Mouse (Mus musculus) heart, embryonic 13.5 days (tissue): ENCODE measurements around the gene Mef2d. TPM values are rescaled to one million over a fixed set of nuclear protein-coding genes. Genes with fewer than 3 reads are reported as not detected.
A peak's percentile ranks its signal among the peaks of the same experiment; 100 is the strongest.

Source experiments
- ATAC-seq: fragments of 200-750 bp; cut with Nextera tagmentation; 2 replicates; pipeline ENCODE4 v1.8.0; 2017; ENCODE audit warnings: moderate TSS enrichment; ENCODE audit not compliant: insufficient number of reproducible peaks, low FRiP score, low TSS enrichment; ENCODE audit errors: extremely low read depth
- H3K27ac ChIP-seq: fragments of 300-500 bp; sonication (generic); replicated peaks from 2 replicates; pipeline ENCODE4 v1.5.1; 2015; ENCODE audit warnings: moderate library complexity, mild to moderate bottlenecking, inconsistent platforms
- H3K27me3 ChIP-seq: fragments of 300-500 bp; sonication (generic); replicated peaks from 2 replicates; pipeline ENCODE4 v1.6.1; 2015; ENCODE audit warnings: mild to moderate bottlenecking, inconsistent platforms
- H3K36me3 ChIP-seq: fragments of 300-500 bp; sonication (generic); 2 replicates; pipeline ENCODE4 v1.6.1; 2015; ENCODE audit warnings: mild to moderate bottlenecking, inconsistent platforms
- H3K4me1 ChIP-seq: fragments of 300-500 bp; sonication (generic); 2 replicates; pipeline ENCODE4 v1.6.1; 2015; ENCODE audit warnings: inconsistent platforms
- H3K4me2 ChIP-seq: fragments of 300-500 bp; sonication (generic); 2 replicates; pipeline ENCODE4 v1.6.1; 2015; ENCODE audit warnings: inconsistent platforms, mild to moderate bottlenecking, moderate library complexity
- H3K4me3 ChIP-seq: fragments of 300-500 bp; sonication (generic); 2 replicates; pipeline ENCODE4 v1.5.1; 2015; ENCODE audit warnings: moderate library complexity, mild to moderate bottlenecking, inconsistent platforms
- H3K9ac ChIP-seq: fragments of 300-500 bp; sonication (generic); 2 replicates; pipeline ENCODE4 v1.6.1; 2015; ENCODE audit warnings: inconsistent platforms, mild to moderate bottlenecking, moderate library complexity
- H3K9me3 ChIP-seq: fragments of 300-500 bp; sonication (generic); 2 replicates; pipeline ENCODE4 v1.6.1; 2016; ENCODE audit warnings: inconsistent platforms
- WGBS: fragments of 180-500 bp; shearing (Covaris S2); methylation state at CpG from one replicate; pipeline ENCODE4 v1.1.7; 2015; ENCODE audit warnings: mixed read lengths; 5-methylcytosine and 5-hydroxymethylcytosine counted together
- polyA plus RNA-seq: library from polyadenylated mRNA; unstranded; fragments of >200 nt; fragmentation: Nextera tagmentation; extraction: Ambion mirVana; gene quantifications from 2 replicates; pipeline ENCODE4 v1.2.1, GENCODE M21; 2015

Mef2d gene
- polyA plus RNA-seq, 1 experiment from 2014 or later: 37.1 TPM

DNA sequence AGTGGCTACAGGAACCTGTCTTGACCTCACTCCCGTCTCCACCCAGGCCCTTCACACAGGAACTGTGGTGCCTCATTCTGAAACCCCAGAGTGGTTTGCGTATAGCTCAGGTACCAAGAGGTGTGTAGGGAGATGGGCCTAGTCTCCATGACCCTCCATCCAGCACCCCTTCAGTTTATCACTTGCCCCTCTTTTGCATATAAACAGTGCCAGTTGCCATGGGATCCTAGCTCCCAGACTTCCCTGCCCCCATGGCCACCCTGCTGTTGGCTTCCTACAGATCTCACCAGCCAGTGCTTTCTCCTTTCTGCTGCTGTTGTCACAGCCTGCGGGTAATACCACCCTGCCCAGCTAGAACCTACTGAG, 8.8 kb downstream of the Mef2d start:
- Histone ChIP-seq H3K36me3 (peaks cover 12% of the 10 kb centered on the region), H3K4me3 (peak overlapping the region; percentile 48), H3K27ac (peak overlapping the region; percentile 100), H3K9me3 (no peaks in the 10 kb centered on the region), H3K27me3 (no peaks in the 10 kb centered on the region), H3K9ac (peak overlapping the region; percentile 98), H3K4me2 (peak overlapping the region; percentile 95), H3K4me1 (peaks cover 92% of the 10 kb centered on the region)
- no peak for ATAC-seq
- 49% methylated on average over 3 of the region's 3 CpGs for WGBS

GRCm38 (mm10) chr3:88152056-88152455, 9.9 kb downstream of the Mef2d start:
- Histone ChIP-seq H3K4me3 (no peak overlapping the region), H3K9me3 (no peaks in the 10 kb centered on the region), H3K9ac (no peak overlapping the region), H3K36me3 (peaks cover 23% of the 10 kb centered on the region), H3K4me2 (no peak overlapping the region), H3K27ac (peak overlapping the region; percentile 100; the same call in 1 of the 2 replicates), H3K27me3 (no peaks in the 10 kb centered on the region), H3K4me1 (peaks cover 92% of the 10 kb centered on the region)
- ATAC-seq: no peak
- WGBS: 71% methylated on average over 3 of the region's 3 CpGs

DNA sequence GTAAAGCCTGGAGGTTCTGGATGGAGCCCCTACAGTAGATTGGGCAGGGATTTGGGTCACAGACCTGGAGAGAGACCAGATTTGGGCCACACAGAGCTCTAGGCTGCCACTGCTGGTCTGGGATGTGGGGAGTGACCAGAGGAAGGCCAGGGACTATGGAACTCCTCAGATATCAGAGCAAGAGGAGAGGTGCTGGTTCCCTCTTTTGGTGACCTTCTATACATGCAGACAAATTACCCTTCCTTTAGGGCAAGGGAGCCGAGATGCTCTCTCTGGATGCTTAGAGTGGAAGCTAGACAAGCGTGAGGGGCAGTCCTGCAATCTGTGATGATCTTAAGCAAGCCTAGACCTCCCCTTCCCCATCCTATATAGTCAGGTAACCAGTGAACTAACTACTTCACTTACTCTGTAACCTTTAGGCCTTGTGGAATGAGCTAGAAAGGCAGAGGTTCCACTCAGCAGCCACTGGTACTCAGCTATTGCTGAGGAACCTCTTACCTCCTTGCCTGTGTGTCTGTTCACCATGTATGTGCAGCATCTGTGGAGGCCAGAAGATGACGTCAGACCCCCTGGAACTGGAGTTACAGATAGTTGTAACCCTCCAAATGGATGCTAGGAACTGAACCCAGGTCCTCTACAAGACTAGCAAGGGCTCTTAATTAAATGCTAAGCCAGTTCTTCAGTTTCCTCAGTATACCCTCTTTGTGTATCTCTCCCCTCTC, 11.3 kb downstream of the Mef2d start:
- 71% methylated on average over 3 of the region's 3 CpGs for WGBS
- H3K27ac ChIP-seq: peak overlapping the region; percentile 21; the same call in 1 of the 2 replicates

DNA sequence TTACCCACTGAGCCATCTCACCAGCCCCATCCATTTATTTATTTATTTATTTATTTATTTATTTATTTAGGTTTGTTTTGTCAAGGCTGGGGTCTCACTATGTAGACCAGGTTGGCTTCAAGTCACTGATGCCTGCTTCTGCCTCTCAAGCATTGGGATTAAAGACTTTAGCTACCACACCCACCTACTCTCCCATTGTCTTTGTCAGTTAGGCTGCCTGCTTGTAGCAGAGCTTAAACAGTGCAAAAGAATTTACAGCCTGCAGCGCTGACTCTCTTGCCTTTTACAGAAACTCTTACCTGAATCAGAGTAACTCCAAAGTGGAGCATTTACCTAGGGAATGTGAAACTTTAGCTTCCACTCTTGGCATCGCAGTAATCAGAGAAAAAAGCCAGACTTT, 12.1 kb downstream of the Mef2d start:
- no peak for ATAC-seq
- H3K27ac ChIP-seq: no peak overlapping the region
- H3K9ac ChIP-seq: no peak overlapping the region
- H3K27me3 ChIP-seq: no peaks in the 10 kb centered on the region
- H3K9me3 ChIP-seq: no peaks in the 10 kb centered on the region
- no peak overlapping the region for H3K4me3 ChIP-seq
- 67% methylated on average over 2 of the region's 2 CpGs for WGBS
- peaks cover 81% of the 10 kb centered on the region for H3K4me1 ChIP-seq
- peaks cover 45% of the 10 kb centered on the region for H3K36me3 ChIP-seq
- no peak overlapping the region for H3K4me2 ChIP-seq

More for the DNA sequence above, 11.3 kb downstream of the Mef2d start:
- H3K4me2 ChIP-seq: no peak overlapping the region
- no peaks in the 10 kb centered on the region for H3K9me3 ChIP-seq
- no peak overlapping the region for H3K4me3 ChIP-seq
- H3K4me1 ChIP-seq: peaks cover 89% of the 10 kb centered on the region
- H3K27me3 ChIP-seq: no peaks in the 10 kb centered on the region
- no peak overlapping the region for H3K9ac ChIP-seq
- H3K36me3 ChIP-seq: peaks cover 37% of the 10 kb centered on the region
- no peak for ATAC-seq

DNA sequence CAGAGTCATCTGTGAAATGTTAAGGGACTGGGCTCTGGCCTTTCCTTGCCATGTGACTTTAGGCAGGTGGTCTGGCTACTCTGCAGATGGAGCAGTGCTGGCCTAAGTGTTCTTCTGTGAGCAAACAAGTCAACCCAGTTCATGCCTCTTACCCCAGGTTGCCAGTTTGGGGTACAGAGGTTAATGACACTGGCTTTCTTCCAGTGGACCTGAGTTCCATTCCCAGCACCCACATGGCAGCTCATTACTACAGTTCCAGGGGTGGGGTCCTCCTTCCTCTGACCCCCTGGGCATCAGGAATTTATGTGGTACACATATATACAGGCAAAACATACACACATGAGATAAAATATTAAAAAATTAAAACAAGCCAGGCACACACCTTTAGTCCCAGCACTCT, 14.6 kb downstream of the Mef2d start:
- Histone ChIP-seq H3K4me2 (no peak overlapping the region), H3K36me3 (peaks cover 70% of the 10 kb centered on the region), H3K4me1 (peaks cover 56% of the 10 kb centered on the region), H3K27ac (no peak overlapping the region; the same call in 1 of the 2 replicates), H3K9ac (peak overlapping the region; percentile 45; the same call in 1 of the 2 replicates), H3K9me3 (no peaks in the 10 kb centered on the region), H3K4me3 (no peak overlapping the region), H3K27me3 (no peaks in the 10 kb centered on the region)
- ATAC-seq: no peak

- no peak overlapping the region for H3K4me3 ChIP-seq
- H3K27me3 ChIP-seq: no peaks in the 10 kb centered on the region
- no peaks in the 10 kb centered on the region for H3K9me3 ChIP-seq
- H3K9ac ChIP-seq: peak overlapping the region; percentile 45; the same call in 1 of the 2 replicates
- peak; percentile 30; the same call in 1 of the 2 replicates for ATAC-seq
- H3K4me1 ChIP-seq: peaks cover 44% of the 10 kb centered on the region
- peaks cover 82% of the 10 kb centered on the region for H3K36me3 ChIP-seq
- WGBS: 23% methylated on average over 23 of the region's 23 CpGs
- 0 out of 2 replicates have a peak overlapping the region, but pooled peaks have one; percentile 2 for H3K4me2 ChIP-seq
- H3K27ac ChIP-seq: 0 out of 2 replicates have a peak overlapping the region, but pooled peaks have one; percentile 1
Observed at GRCm38 (mm10) chr3:88157771-88158597, 15.8 kb downstream of the Mef2d start.

GRCm38 (mm10) chr3:88158991-88159390, 16.8 kb downstream of the Mef2d start:
- H3K4me2 ChIP-seq: no peak overlapping the region
- peaks cover 37% of the 10 kb centered on the region for H3K4me1 ChIP-seq
- no peaks in the 10 kb centered on the region for H3K27me3 ChIP-seq
- 82% methylated on average over 6 of the region's 6 CpGs for WGBS
- peak overlapping the region; percentile 56; the same call in 1 of the 2 replicates for H3K9ac ChIP-seq
- H3K36me3 ChIP-seq: peaks cover 91% of the 10 kb centered on the region
- H3K27ac ChIP-seq: no peak overlapping the region
- no peaks in the 10 kb centered on the region for H3K9me3 ChIP-seq
- H3K4me3 ChIP-seq: no peak overlapping the region
- ATAC-seq: no peak

DNA sequence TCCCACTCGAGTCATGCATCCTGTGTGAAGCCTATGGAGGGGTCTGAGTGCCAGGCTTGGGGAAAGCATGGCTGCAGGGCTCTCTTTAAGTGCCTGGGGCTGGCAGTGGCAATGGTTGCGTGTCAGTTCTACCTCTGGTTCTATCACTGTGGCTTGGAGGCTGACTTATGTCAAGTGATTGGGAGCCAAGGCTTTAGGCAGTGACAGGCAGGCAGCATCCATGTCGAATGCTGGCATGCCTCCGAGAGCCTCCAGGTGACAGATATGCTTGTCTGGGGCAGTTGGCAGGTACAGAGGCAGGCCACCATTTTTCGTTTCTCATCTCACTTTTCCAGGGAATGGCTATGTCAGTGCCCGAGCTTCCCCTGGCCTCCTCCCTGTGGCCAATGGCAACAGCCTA, 18.7 kb downstream of the Mef2d start:
- ATAC-seq: no peak
- Histone ChIP-seq H3K4me1 (peaks cover 31% of the 10 kb centered on the region), H3K9ac (no peak overlapping the region), H3K27me3 (no peaks in the 10 kb centered on the region), H3K36me3 (peaks cover 99% of the 10 kb centered on the region), H3K9me3 (no peaks in the 10 kb centered on the region), H3K4me2 (no peak overlapping the region), H3K27ac (no peak overlapping the region), H3K4me3 (no peak overlapping the region)
- WGBS: 68% methylated on average over 6 of the region's 6 CpGs

- H3K36me3 ChIP-seq: peaks cover 99% of the 10 kb centered on the region
- H3K4me2 ChIP-seq: no peak overlapping the region
- peaks cover 26% of the 10 kb centered on the region for H3K4me1 ChIP-seq
- no peaks in the 10 kb centered on the region for H3K9me3 ChIP-seq
- no peak overlapping the region for H3K27ac ChIP-seq
- no peaks in the 10 kb centered on the region for H3K27me3 ChIP-seq
- no peak for ATAC-seq
- H3K9ac ChIP-seq: no peak overlapping the region
- 77% methylated on average over 8 of the region's 8 CpGs for WGBS
- no peak overlapping the region for H3K4me3 ChIP-seq
Observed at GRCm38 (mm10) chr3:88162259-88162658, 20.1 kb downstream of the Mef2d start.

- Histone ChIP-seq H3K9ac (no peak overlapping the region), H3K4me3 (no peak overlapping the region), H3K4me1 (peaks cover 21% of the 10 kb centered on the region), H3K27me3 (no peaks in the 10 kb centered on the region), H3K27ac (no peak overlapping the region), H3K36me3 (peaks cover 99% of the 10 kb centered on the region), H3K9me3 (no peaks in the 10 kb centered on the region), H3K4me2 (no peak overlapping the region)
- 91% methylated on average over 4 of the region's 4 CpGs for WGBS
- no peak for ATAC-seq
Observed at GRCm38 (mm10) chr3:88162811-88163210, 20.6 kb downstream of the Mef2d start.

GRCm38 (mm10) chr3:88163847-88164246, 21.7 kb downstream of the Mef2d start:
- no peak overlapping the region for H3K4me2 ChIP-seq
- no peaks in the 10 kb centered on the region for H3K9me3 ChIP-seq
- peaks cover 99% of the 10 kb centered on the region for H3K36me3 ChIP-seq
- 67% methylated on average over 3 of the region's 3 CpGs for WGBS
- no peaks in the 10 kb centered on the region for H3K27me3 ChIP-seq
- no peak overlapping the region; the same call in 1 of the 2 replicates for H3K27ac ChIP-seq
- no peak overlapping the region for H3K4me3 ChIP-seq
- 0 out of 2 replicates have a peak overlapping the region, but pooled peaks have one; percentile 12 for H3K9ac ChIP-seq
- ATAC-seq: no peak
- peaks cover 17% of the 10 kb centered on the region for H3K4me1 ChIP-seq
